Mouse (Mus musculus): ENCODE results near the gene Dgke. TPM values are rescaled to one million over a fixed set of nuclear protein-coding genes. Genes with fewer than 3 reads are reported as not detected.

The Dgke gene
- polyA plus RNA-seq, 1 experiment from 2014 or later = 3.5 TPM

DNA sequence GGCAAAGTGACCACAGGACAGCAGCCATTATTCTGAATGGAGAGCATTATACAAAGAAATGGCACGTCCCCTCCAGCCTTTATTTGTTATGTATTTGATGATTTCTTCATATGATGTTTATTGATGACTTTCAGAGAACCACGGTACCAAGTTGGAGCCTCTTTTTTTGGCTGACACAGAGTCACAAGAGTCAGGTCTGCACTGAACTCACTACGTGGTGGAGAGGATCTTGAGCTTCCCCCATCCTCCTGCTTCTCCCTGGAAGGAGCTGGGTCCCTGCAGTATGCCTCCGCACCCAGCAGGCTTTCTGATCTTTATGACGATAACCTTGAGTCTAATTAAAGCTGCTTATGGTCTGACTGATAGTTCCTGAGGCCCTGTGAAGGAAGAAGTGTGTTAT lies 4.9 kb upstream of the Dgke start:
- Histone ChIP-seq H3K9me3 (ENCODE audit: control insufficient read depth, low read length) (no peaks in the 10 kb centered on the region), H3K36me3 (ENCODE audit: control insufficient read depth, insufficient read depth, low read length) (no peaks in the 10 kb centered on the region), H3K27me3 (ENCODE audit: control insufficient read depth, insufficient read depth, low read length) (no peaks in the 10 kb centered on the region), H3K4me2 (ENCODE audit: low read depth, severe bottlenecking) (no peak overlapping the region), H3K4me1 (ENCODE audit: control insufficient read depth, insufficient read depth, low read length) (no peaks in the 10 kb centered on the region), H3K9ac (ENCODE audit: low read length) (no peak overlapping the region), H3K27ac (replicated peaks; ENCODE audit: low read depth, low read length) (no peak overlapping the region), H3K4me3 (ENCODE audit: low read depth, low read length) (no peak overlapping the region)
- WGBS = 73% methylated on average over 5 of the region's 5 CpGs
- DNase-seq (ENCODE audit: low spot score) = no peak
- ATAC-seq (ENCODE audit: insufficient number of reproducible peaks, low FRiP score, low TSS enrichment, low read depth) = no peak

DNA sequence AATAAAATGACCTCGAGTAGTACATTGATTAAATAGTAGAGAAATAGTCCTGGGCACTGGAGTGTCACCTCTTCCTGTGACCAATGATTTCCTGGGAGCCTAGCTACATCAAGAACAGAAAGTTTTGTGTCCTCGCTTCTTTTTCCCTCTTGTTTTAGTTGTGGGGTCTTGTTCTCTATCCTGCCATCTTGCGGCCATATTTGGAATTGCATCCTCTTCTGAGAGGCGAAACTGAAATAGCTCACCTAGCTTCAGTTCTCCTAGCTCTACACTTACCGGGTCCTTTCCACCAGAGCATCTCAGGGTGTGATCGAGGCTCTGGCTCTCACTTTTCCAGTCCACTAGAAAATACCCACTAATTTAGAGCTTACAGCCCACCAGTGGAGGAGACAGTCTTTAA lies 2.7 kb upstream of the Dgke start:
- DNase-seq (ENCODE audit: low spot score) = peak; percentile 83
- no peaks in the 10 kb centered on the region for H3K36me3 ChIP-seq (ENCODE audit: control insufficient read depth, insufficient read depth, low read length)
- no peak overlapping the region for H3K27ac ChIP-seq (replicated peaks; ENCODE audit: low read depth, low read length)
- H3K4me3 ChIP-seq (ENCODE audit: low read depth, low read length) = no peak overlapping the region
- no peaks in the 10 kb centered on the region for H3K4me1 ChIP-seq (ENCODE audit: control insufficient read depth, insufficient read depth, low read length)
- no peak overlapping the region for H3K9ac ChIP-seq (ENCODE audit: low read length)
- H3K9me3 ChIP-seq (ENCODE audit: control insufficient read depth, low read length) = no peaks in the 10 kb centered on the region
- 26% methylated on average over 6 of the region's 6 CpGs for WGBS
- no peak for ATAC-seq (ENCODE audit: insufficient number of reproducible peaks, low FRiP score, low TSS enrichment, low read depth)
- no peaks in the 10 kb centered on the region for H3K27me3 ChIP-seq (ENCODE audit: control insufficient read depth, insufficient read depth, low read length)
- no peak overlapping the region for H3K4me2 ChIP-seq (ENCODE audit: low read depth, severe bottlenecking)

DNA sequence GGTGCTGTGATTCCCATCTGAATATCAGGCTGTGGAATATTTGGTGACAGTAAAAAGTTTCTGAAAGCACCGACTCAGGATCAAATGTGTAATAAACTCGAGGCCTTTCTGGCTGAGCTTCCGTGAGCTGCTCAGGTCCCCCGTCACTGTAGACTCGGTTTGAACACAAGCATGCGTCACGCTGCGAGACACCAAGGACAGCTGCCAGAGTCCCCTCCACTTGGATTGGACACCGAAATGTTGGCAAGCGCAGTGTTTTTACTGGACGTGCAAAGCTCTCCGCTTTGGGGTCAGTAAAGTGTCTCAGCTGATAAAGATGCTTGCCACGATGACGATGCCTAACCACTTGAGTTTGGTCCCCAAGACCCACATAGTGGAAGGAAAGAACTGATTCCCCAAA lies 2.0 kb upstream of the Dgke start:
- Histone ChIP-seq H3K4me3 (ENCODE audit: low read depth, low read length) (no peak overlapping the region), H3K27ac (replicated peaks; ENCODE audit: low read depth, low read length) (no peak overlapping the region), H3K9me3 (ENCODE audit: control insufficient read depth, low read length) (no peaks in the 10 kb centered on the region), H3K4me2 (ENCODE audit: low read depth, severe bottlenecking) (no peak overlapping the region), H3K4me1 (ENCODE audit: control insufficient read depth, insufficient read depth, low read length) (no peaks in the 10 kb centered on the region), H3K36me3 (ENCODE audit: control insufficient read depth, insufficient read depth, low read length) (no peaks in the 10 kb centered on the region), H3K9ac (ENCODE audit: low read length) (no peak overlapping the region), H3K27me3 (ENCODE audit: control insufficient read depth, insufficient read depth, low read length) (no peaks in the 10 kb centered on the region)
- WGBS = 93% methylated on average over 14 of the region's 14 CpGs
- ATAC-seq (ENCODE audit: insufficient number of reproducible peaks, low FRiP score, low TSS enrichment, low read depth) = no peak
- DNase-seq (ENCODE audit: low spot score) = no peak

DNA sequence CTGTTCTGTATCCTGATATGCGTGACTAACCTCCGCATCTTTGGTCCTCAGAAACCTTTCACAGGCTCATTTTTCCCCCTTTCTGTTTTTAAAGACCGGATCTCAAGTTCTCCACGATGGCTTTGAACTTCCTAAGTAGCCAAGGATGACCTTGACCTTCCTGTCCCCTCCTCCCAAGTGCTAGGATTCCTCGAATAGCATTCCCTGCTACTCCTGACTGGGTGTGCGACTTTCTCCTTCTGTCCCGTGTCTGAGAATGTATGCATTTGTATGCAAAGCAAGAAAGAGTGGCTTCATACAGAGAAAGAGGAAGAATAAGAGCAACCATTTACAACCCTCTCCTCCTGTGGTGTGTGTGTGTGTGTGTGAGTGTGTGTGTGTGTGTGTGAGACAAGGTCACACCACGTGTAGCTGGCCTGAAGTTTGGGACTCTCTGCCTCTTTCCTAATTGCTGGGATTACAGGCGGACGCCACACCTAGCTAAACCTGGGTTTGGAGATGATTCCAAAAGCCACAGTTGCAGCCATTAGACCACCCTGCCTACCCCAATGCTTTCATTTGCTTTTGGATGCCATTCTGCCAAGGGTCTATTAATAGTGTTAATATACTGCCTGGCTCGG lies 1.3 kb upstream of the Dgke start:
- no peak overlapping the region for H3K4me2 ChIP-seq (ENCODE audit: low read depth, severe bottlenecking)
- ATAC-seq (ENCODE audit: insufficient number of reproducible peaks, low FRiP score, low TSS enrichment, low read depth) (no peak), DNase-seq (ENCODE audit: low spot score) (no peak)
- H3K36me3 ChIP-seq (ENCODE audit: control insufficient read depth, insufficient read depth, low read length) = no peaks in the 10 kb centered on the region
- H3K4me1 ChIP-seq (ENCODE audit: control insufficient read depth, insufficient read depth, low read length) = no peaks in the 10 kb centered on the region
- H3K9ac ChIP-seq (ENCODE audit: low read length) = no peak overlapping the region
- H3K4me3 ChIP-seq (ENCODE audit: low read depth, low read length) = no peak overlapping the region
- no peaks in the 10 kb centered on the region for H3K27me3 ChIP-seq (ENCODE audit: control insufficient read depth, insufficient read depth, low read length)
- H3K9me3 ChIP-seq (ENCODE audit: control insufficient read depth, low read length) = no peaks in the 10 kb centered on the region
- no peak overlapping the region for H3K27ac ChIP-seq (replicated peaks; ENCODE audit: low read depth, low read length)
- 71% methylated on average over 11 of the region's 11 CpGs for WGBS

DNA sequence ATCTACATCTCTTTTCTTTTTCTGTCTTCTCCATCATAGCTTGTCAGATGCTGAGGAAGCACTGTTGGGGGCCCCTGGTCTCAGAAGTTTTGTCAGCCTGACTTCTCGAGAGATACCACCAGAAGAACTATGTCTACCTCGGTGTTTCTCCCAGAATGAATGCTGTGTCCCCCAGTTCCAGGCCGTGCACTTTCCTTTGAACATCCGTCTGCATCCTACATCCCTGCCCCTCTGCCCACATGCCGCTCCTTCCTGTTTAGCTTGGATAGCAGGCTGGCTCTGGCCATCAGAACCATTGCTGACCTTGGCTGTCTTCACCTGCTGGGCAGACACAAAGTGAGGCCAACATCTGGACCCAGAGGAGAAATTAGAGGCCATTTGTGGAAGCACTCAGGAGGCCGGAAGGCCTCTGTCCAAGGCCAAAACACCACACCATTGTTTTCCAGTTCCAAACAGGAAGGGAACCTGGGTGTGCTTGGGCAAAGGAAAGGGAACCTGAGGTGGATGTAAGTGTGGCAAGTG lies 712 bp upstream of the Dgke start:
- WGBS = 71% methylated on average over 6 of the region's 6 CpGs
- no peaks in the 10 kb centered on the region for H3K9me3 ChIP-seq (ENCODE audit: control insufficient read depth, low read length)
- no peak for ATAC-seq (ENCODE audit: insufficient number of reproducible peaks, low FRiP score, low TSS enrichment, low read depth)
- no peaks in the 10 kb centered on the region for H3K36me3 ChIP-seq (ENCODE audit: control insufficient read depth, insufficient read depth, low read length)
- no peaks in the 10 kb centered on the region for H3K4me1 ChIP-seq (ENCODE audit: control insufficient read depth, insufficient read depth, low read length)
- no peak overlapping the region for H3K4me2 ChIP-seq (ENCODE audit: low read depth, severe bottlenecking)
- no peak for DNase-seq (ENCODE audit: low spot score)
- no peak overlapping the region for H3K27ac ChIP-seq (replicated peaks; ENCODE audit: low read depth, low read length)
- H3K9ac ChIP-seq (ENCODE audit: low read length) = no peak overlapping the region
- H3K27me3 ChIP-seq (ENCODE audit: control insufficient read depth, insufficient read depth, low read length) = no peaks in the 10 kb centered on the region
- H3K4me3 ChIP-seq (ENCODE audit: low read depth, low read length) = no peak overlapping the region

DNA sequence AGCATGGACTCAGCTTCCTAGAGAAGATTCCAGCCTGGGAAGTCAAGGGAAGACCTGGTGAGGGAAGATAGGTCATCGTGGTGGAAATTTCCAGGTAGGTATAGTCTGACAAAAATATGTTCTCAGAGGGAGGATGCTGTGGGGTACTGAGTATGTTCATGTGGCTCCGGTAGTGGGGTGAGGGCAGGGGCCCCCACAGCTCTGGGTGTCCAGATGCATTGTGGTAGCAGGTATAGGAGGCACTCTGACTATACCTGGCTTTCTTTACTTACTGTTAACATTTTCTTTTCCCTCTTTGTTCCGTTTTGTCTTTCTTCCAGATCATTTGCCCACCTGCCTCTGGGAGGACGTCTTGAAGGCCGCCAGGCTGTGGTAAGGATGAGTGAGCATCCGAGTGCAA lies 524 bp downstream of the Dgke start:
- no peak for DNase-seq (ENCODE audit: low spot score)
- Histone ChIP-seq H3K4me1 (ENCODE audit: control insufficient read depth, insufficient read depth, low read length) (no peaks in the 10 kb centered on the region), H3K4me3 (ENCODE audit: low read depth, low read length) (no peak overlapping the region), H3K36me3 (ENCODE audit: control insufficient read depth, insufficient read depth, low read length) (no peaks in the 10 kb centered on the region), H3K27me3 (ENCODE audit: control insufficient read depth, insufficient read depth, low read length) (no peaks in the 10 kb centered on the region), H3K4me2 (ENCODE audit: low read depth, severe bottlenecking) (no peak overlapping the region), H3K9ac (ENCODE audit: low read length) (no peak overlapping the region), H3K9me3 (ENCODE audit: control insufficient read depth, low read length) (no peaks in the 10 kb centered on the region), H3K27ac (replicated peaks; ENCODE audit: low read depth, low read length) (no peak overlapping the region)
- WGBS = 88% methylated on average over 6 of the region's 6 CpGs
- ATAC-seq (ENCODE audit: insufficient number of reproducible peaks, low FRiP score, low TSS enrichment, low read depth) = no peak

DNA sequence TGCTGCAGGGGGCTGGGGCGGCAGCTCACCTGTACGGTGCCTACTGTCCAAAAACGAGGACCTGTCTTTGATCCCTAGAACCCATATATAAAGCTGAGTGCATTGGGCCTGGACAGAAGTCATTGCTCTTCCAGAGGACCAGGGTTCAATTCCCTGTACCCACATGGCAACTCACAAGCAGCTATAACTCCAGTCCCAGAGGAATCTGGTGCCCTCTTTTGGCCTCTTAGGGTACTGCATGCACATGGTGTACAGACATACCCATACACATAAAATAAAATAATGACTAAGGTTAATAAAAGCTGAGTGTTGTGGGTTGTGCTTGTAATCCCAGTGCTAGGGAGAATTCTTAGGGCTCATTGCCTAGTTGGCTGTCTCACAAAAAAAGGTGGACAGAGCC lies 1.4 kb downstream of the Dgke start:
- no peak for ATAC-seq (ENCODE audit: insufficient number of reproducible peaks, low FRiP score, low TSS enrichment, low read depth)
- no peak overlapping the region for H3K4me2 ChIP-seq (ENCODE audit: low read depth, severe bottlenecking)
- H3K4me3 ChIP-seq (ENCODE audit: low read depth, low read length) = no peak overlapping the region
- H3K9ac ChIP-seq (ENCODE audit: low read length) = no peak overlapping the region
- DNase-seq (ENCODE audit: low spot score) = no peak
- H3K27me3 ChIP-seq (ENCODE audit: control insufficient read depth, insufficient read depth, low read length) = no peaks in the 10 kb centered on the region
- H3K9me3 ChIP-seq (ENCODE audit: control insufficient read depth, low read length) = no peaks in the 10 kb centered on the region
- no peaks in the 10 kb centered on the region for H3K4me1 ChIP-seq (ENCODE audit: control insufficient read depth, insufficient read depth, low read length)
- no peak overlapping the region for H3K27ac ChIP-seq (replicated peaks; ENCODE audit: low read depth, low read length)
- 94% methylated on average over 3 of the region's 3 CpGs for whole genome bisulfite sequencing
- no peaks in the 10 kb centered on the region for H3K36me3 ChIP-seq (ENCODE audit: control insufficient read depth, insufficient read depth, low read length)

DNA sequence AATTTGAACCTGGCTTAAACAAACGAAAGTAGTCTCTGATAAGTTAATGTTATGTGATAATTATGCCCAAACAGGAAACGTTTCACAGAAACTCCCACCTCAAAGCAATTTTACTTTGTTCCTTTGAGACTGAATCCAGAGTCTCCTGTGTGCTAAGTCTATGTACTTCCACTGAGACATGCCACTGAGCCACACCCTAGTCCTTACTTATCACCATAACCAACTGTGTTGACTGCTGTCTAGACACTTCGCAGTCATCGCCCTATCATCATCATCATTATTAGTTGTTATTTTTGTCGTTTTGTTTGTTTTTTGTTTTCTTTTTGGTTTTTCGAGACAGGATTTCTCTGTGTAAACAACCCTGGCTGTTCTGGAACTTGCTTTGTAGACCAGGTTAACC lies 2.3 kb downstream of the Dgke start:
- no peaks in the 10 kb centered on the region for H3K36me3 ChIP-seq (ENCODE audit: control insufficient read depth, insufficient read depth, low read length)
- H3K4me3 ChIP-seq (ENCODE audit: low read depth, low read length) = no peak overlapping the region
- H3K9me3 ChIP-seq (ENCODE audit: control insufficient read depth, low read length) = no peaks in the 10 kb centered on the region
- no peaks in the 10 kb centered on the region for H3K27me3 ChIP-seq (ENCODE audit: control insufficient read depth, insufficient read depth, low read length)
- ATAC-seq (ENCODE audit: insufficient number of reproducible peaks, low FRiP score, low TSS enrichment, low read depth) = no peak
- DNase-seq (ENCODE audit: low spot score) = no peak
- WGBS = 86% methylated on average over 6 of the region's 6 CpGs
- H3K27ac ChIP-seq (replicated peaks; ENCODE audit: low read depth, low read length) = no peak overlapping the region
- no peak overlapping the region for H3K9ac ChIP-seq (ENCODE audit: low read length)
- peaks cover 6% of the 10 kb centered on the region for H3K4me1 ChIP-seq (ENCODE audit: control insufficient read depth, insufficient read depth, low read length)
- H3K4me2 ChIP-seq (ENCODE audit: low read depth, severe bottlenecking) = no peak overlapping the region

DNA sequence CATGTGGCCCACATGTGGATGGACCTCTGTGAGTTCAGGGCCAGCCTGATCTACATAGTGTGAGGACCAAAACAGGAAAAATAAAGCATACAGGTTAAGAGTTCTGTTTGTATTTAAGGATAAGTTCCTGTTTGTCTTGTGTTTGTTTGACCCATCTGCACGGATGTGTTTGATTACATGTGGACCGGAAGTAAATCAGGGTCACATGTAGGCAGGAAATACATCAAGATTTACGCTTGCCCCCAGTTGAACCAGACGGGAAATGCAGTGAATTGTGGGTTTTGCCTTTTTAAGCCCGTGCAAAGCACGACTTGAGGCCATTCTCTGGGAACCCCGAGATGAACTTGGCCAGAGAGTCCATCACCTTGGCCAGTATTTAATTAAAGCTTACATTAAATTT lies 5.3 kb downstream of the Dgke start:
- Histone ChIP-seq H3K4me1 (ENCODE audit: control insufficient read depth, insufficient read depth, low read length) (peaks cover 11% of the 10 kb centered on the region), H3K4me2 (ENCODE audit: low read depth, severe bottlenecking) (no peak overlapping the region), H3K27me3 (ENCODE audit: control insufficient read depth, insufficient read depth, low read length) (no peaks in the 10 kb centered on the region), H3K9me3 (ENCODE audit: control insufficient read depth, low read length) (no peaks in the 10 kb centered on the region), H3K36me3 (ENCODE audit: control insufficient read depth, insufficient read depth, low read length) (no peaks in the 10 kb centered on the region), H3K4me3 (ENCODE audit: low read depth, low read length) (no peak overlapping the region), H3K27ac (replicated peaks; ENCODE audit: low read depth, low read length) (no peak overlapping the region), H3K9ac (ENCODE audit: low read length) (no peak overlapping the region)
- WGBS = 71% methylated on average over 7 of the region's 7 CpGs
- DNase-seq (ENCODE audit: low spot score) (no peak), ATAC-seq (ENCODE audit: insufficient number of reproducible peaks, low FRiP score, low TSS enrichment, low read depth) (no peak)
